ENCODE assay signal across 9 mouse cellular contexts in genomic region chrX:73476621-73477020, GRCm38 (mm10). TPM values are rescaled to one million over a fixed set of nuclear protein-coding genes. Genes with fewer than 3 reads are reported as not detected.
DNase-seq lines count a peak whose midpoint lies in the region; ATAC-seq and TF ChIP-seq lines count a peak whose summit lies in the region.
"Had no signal": no experiment of that assay in that cellular context is flagged by ENCODE, and none has a peak within 500 bp of the region (broad histone marks: within the 10 kb centered on the region; RNA-seq: fewer than 3 reads in every experiment).

No protein-coding gene starts in this region.

- no peak for TF ChIP-seq CTCF in brain, embryonic 14.5 days (IDR thresholded peaks at IDR 0.05; ENCODE audit: borderline replicate concordance, extremely low read depth, insufficient read depth, insufficient read length)

- no peak overlapping the region for H3K4me3 ChIP-seq in kidney, embryonic 16.5 days (ENCODE audit: low read length)

- H3K27me3 ChIP-seq in kidney, embryonic 16.5 days (ENCODE audit: insufficient read depth, low read length), result peaks cover 13% of the 10 kb centered on the region; the same call in 1 of the 2 replicates

- H3K4me1 ChIP-seq in kidney, embryonic 16.5 days (ENCODE audit: insufficient read depth, low read length), result peaks cover 5% of the 10 kb centered on the region

- H3K27ac ChIP-seq in kidney, embryonic 16.5 days (ENCODE audit: low read length), result peak overlapping the region; percentile 91

- H3K9me3 ChIP-seq in kidney, embryonic 16.5 days (ENCODE audit: low read length), result no peaks in the 10 kb centered on the region

- DNase-seq in brain, embryonic 14.5 days (ENCODE audit: low read depth), result peak; percentile 14
- DNase-seq in heart, adult 8-10 months (ENCODE audit: low spot score), result peak; percentile 67
- DNase-seq in lung, postnatal 36 days, result peak; percentile 78
- DNase-seq in layer of hippocampus, postnatal 36 days, result no peak
- no peak for DNase-seq in thymus, postnatal 14 days

- 52% methylated on average over 2 of the region's 2 CpGs for WGBS in kidney, embryonic 16.5 days

- peak; percentile 85 for ATAC-seq in kidney, embryonic 16.5 days (ENCODE audit: low FRiP score, low TSS enrichment)
- ATAC-seq in megakaryocyte, adult 5-6 weeks (ENCODE audit: poor library complexity, severe bottlenecking), result no peak

- H3K4me2 ChIP-seq in kidney, embryonic 16.5 days (replicated peaks; ENCODE audit: low read depth, low read length), result no peak overlapping the region

- no peak for TF ChIP-seq POLR2A in brain, embryonic 14.5 days (IDR thresholded peaks at IDR 0.05; ENCODE audit: borderline replicate concordance, extremely low read depth, insufficient read depth, insufficient read length, poor library complexity, severe bottlenecking)

- no peaks in the 10 kb centered on the region for H3K36me3 ChIP-seq in kidney, embryonic 16.5 days (ENCODE audit: insufficient read depth, low read length)

- no peak overlapping the region for H3K9ac ChIP-seq in kidney, embryonic 16.5 days (replicated peaks; ENCODE audit: low read length)

RNA-seq across cellular contexts. Expression of gene Bgn, which starts 6.8 kb away (rescaled TPM):
- polyA plus RNA-seq in brain, embryonic 14.5 days (2012; rRNA removed), result 39.3 and 83.1 TPM in 2 replicates
- total RNA-seq in heart, adult 8-10 months (2022), result 100 to 1,000 TPM; 152 to 198 (median 182) TPM
- polyA plus RNA-seq in kidney, embryonic 16.5 days (2015; fragmentation: Nextera tagmentation; extraction: Ambion mirVana), result 98.7 and 109 TPM in 2 replicates
- 10 to 100 TPM; 15.5 to 19.3 TPM for total RNA-seq in layer of hippocampus, postnatal 36 days (2021)
- 3.0 and 7.7 TPM in 2 replicates for total RNA-seq in megakaryocyte, adult 5-6 weeks (2015)
- 0.45 and 0.48 TPM in 2 replicates for total RNA-seq in megakaryocyte, adult 5-6 weeks (2017)
- total RNA-seq: neutrophil, adult 5-6 weeks had no signal

RNA-seq across cellular contexts. Expression of gene Haus7, which starts 17.8 kb away (rescaled TPM):
- polyA plus RNA-seq in brain, embryonic 14.5 days (2012; rRNA removed), result 45.6 and 50.0 TPM in 2 replicates
- 1 to 10 TPM; 5.0 to 6.3 (median 5.4) TPM for total RNA-seq in heart, adult 8-10 months (2022)
- polyA plus RNA-seq in kidney, embryonic 16.5 days (2015; fragmentation: Nextera tagmentation; extraction: Ambion mirVana), result 64.2 and 70.0 TPM in 2 replicates
- total RNA-seq in layer of hippocampus, postnatal 36 days (2021), result 1 to 10 TPM; 5.8 to 8.0 TPM
- total RNA-seq in megakaryocyte, adult 5-6 weeks (2015), result 15.7 and 19.7 TPM in 2 replicates
- 21.9 and 24.8 TPM in 2 replicates for total RNA-seq in megakaryocyte, adult 5-6 weeks (2017)

RNA-seq across cellular contexts. Expression of gene Atp2b3, which starts 26.3 kb away (rescaled TPM):
- polyA plus RNA-seq in brain, embryonic 14.5 days (2012; rRNA removed), result 7.9 and 13.7 TPM in 2 replicates
- total RNA-seq in heart, adult 8-10 months (2022), result under 1 TPM; 0.16 to 0.53 (median 0.21) TPM
- 0.19 TPM in 2 replicates for polyA plus RNA-seq in kidney, embryonic 16.5 days (2015; fragmentation: Nextera tagmentation; extraction: Ambion mirVana)
- 100 to 1,000 TPM; 151 to 152 TPM for total RNA-seq in layer of hippocampus, postnatal 36 days (2021)
- not detected in 2 replicates for total RNA-seq in megakaryocyte, adult 5-6 weeks (2015)
- not detected in 2 replicates for total RNA-seq in megakaryocyte, adult 5-6 weeks (2017)
- total RNA-seq: hematopoietic stem cell, adult 5-6 weeks; neutrophil, adult 5-6 weeks had no signal

RNA-seq across cellular contexts. Expression of gene Trex2, which starts 41.5 kb away (rescaled TPM):
- polyA plus RNA-seq in brain, embryonic 14.5 days (2012; rRNA removed), result 0.11 and 0.18 TPM in 2 replicates
- total RNA-seq in heart, adult 8-10 months (2022), result not detected
- polyA plus RNA-seq in kidney, embryonic 16.5 days (2015; fragmentation: Nextera tagmentation; extraction: Ambion mirVana), result not detected in 2 replicates
- not detected for total RNA-seq in layer of hippocampus, postnatal 36 days (2021)
- not detected in 2 replicates for total RNA-seq in megakaryocyte, adult 5-6 weeks (2015)
- total RNA-seq in megakaryocyte, adult 5-6 weeks (2017), result not detected in 2 replicates
- total RNA-seq: hematopoietic stem cell, adult 5-6 weeks; neutrophil, adult 5-6 weeks had no signal

Comparison
In these comparisons a context has a peak if more than half of its experiments do, and no peak if none do; other contexts are left out.
1. DNase-seq: peak in brain, embryonic 14.5 days (single experiment), heart, adult 8-10 months (single experiment) and lung, postnatal 36 days (single experiment); none in layer of hippocampus, postnatal 36 days (0 of 2) and thymus, postnatal 14 days (single experiment).
2. RNA of gene Bgn, which starts 6.8 kb away (total RNA-seq): 152 to 198 TPM in heart, adult 8-10 months; 15.5 to 19.3 TPM in layer of hippocampus, postnatal 36 days and 0.45 to 7.7 TPM in megakaryocyte, adult 5-6 weeks; every median in the first group is over 4 times any median in the second.
3. RNA of gene Atp2b3, which starts 26.3 kb away (total RNA-seq): 151 to 152 TPM in layer of hippocampus, postnatal 36 days; 0.16 to 0.53 TPM in heart, adult 8-10 months and not detected in megakaryocyte, adult 5-6 weeks; every median in the first group is over 10 times any median in the second.